Mouse (Mus musculus): ENCODE measurements around the gene Nfia.

Gene Nfia

GRCm38 (mm10) chr4:97947484-97947883 lies 174.9 kb downstream of the Nfia start:
- no peak for DNase-seq (ENCODE audit: low spot score in 2 of 2)

DNA sequence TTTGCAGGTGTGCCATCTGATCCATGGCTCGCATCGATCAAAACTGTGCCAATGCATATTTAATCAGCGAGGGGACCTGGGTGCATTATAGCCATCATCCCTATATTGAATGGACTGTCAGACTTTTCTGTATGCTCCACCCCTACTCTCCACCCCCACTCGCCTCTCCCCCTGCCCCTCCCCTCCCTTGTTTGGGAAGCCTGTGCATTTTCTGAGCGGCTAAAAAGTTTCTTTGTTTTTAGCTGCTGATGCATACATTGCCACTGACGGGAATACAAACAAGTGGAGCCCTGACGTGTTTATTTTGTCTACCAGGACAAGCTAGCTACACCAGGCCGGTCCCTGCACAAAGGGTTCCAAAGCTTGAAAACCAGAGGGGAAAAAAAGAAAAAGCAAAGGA lies 175.7 kb downstream of the Nfia start:
- no peak for DNase-seq (ENCODE audit: low spot score in 2 of 2)

DNA sequence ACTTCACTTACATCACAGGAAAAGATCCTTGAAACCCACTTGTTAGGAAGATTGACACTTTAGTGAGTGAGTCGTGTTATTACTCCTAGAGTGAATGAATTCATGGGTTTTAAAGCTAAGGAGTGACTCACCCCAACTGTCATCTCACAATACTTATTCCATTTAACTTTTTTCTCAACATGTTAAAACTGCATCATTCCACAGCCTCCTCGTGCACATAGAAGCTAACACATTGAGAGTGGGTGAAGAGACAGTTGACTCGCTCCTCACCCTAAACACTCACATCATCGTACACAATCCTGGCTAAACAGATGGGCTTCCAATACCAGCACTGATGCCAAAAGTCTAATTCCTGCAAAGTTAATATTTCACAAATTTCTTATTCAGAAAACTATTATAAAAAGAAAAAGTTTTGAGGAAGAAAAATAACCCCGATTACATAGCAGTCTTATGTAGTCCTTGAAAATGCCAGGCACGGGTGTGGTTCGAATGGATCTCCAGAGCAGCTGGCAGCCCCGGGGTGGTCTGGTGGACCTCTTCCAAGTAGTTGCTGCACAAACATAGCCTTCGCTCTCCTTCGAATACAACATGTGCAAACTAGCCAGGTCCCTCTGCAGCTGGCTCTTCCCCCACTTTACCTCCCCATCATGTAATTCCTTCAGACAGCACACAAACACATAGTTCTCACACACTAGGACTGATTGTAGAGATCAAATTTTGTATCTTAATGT lies 178.0 kb downstream of the Nfia start:
- no peak for DNase-seq (ENCODE audit: low spot score in 2 of 2)

DNA sequence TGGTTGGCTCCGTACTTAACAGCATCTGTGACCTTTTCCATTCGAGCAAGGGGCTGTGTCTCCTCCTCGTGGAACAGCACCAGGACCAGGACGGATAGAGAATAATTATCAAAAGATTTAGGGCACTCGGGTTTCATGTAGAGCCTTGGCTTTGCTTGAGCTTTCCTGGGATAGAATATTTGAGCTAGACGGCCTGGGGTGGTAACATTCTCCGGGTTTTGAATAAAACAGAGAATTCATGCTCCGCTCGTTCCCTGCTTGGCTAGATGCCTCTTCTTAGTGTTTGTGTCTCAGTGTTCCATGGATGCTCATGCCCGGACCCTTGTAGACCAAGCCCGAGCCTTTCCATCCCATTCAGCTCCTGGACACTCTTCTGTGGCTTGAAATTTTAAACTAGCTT lies 181.4 kb downstream of the Nfia start:
- no peak for DNase-seq (ENCODE audit: low spot score in 2 of 2)

GRCm38 (mm10) chr4:97958121-97958520 lies 185.6 kb downstream of the Nfia start:
- no peak for DNase-seq (ENCODE audit: low spot score in 2 of 2)

DNA sequence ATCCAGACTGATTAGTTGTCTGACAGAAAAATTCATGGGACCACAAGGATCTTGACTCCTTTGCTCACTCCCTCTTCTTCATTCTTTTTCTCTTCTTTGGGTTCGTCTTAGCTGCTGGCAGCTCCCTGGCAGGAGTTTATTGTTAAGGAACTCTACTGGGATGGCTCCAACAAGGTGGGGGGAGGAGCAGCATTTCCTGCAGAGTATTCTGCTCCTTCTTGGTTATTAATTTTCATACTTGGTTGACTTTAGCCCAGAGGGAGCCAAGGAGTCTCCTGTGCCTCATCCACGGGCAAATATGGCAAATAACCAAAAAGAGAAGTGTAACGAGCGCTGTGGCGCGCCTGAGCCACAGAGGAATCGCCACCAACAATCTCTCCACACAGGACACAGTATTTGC lies 190.3 kb downstream of the Nfia start:
- DNase-seq (ENCODE audit: low spot score in 2 of 2) = no peak

GRCm38 (mm10) chr4:97963951-97964350 lies 191.4 kb downstream of the Nfia start:
- no peak for DNase-seq (ENCODE audit: low spot score in 2 of 2)

DNA sequence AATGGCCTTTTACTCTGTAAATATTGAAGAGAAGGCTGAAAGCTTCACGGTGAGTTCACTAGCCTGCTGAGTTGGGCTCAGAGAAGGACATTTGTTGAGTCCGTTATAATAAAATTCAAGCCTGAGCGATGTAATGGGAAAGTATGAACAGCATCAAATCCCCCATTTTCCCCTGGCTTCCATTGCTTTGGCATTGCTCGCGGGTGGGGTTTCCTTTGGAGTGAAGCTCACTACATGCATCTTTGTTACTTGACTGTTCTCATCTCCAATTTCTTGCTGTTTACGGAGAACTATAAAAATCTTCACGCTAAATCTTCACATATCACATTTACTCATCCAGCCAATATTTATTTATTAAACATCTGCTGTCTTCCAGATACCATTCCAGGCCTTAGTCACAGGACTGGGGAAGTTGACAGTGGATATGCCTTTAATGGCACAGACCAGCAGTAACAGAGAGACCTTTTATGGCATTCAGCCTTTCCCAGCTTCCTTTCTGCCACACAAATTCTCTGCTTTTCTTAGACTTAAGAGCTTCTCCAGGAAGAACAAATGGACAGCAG lies 196.3 kb downstream of the Nfia start:
- DNase-seq (ENCODE audit: low spot score in 2 of 2) = no peak

DNA sequence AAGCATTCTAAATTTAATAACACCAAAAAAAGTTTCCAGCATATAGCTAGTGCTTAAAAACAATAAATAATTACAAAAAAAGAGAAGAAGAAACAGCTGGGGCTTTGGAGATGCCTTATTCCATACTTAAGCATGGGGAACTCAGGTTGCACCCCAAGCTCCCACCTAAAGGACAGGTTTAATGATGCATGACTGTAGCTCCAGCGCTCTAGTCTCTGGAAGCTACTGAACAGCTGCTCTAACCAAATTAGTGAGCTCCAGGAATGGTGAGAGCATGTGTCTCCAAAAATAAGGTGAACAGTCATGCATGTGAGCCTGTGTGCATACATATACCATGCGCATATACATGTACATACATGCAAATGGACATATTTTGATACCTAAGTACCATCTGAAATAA lies 200.5 kb downstream of the Nfia start:
- DNase-seq (ENCODE audit: low spot score in 2 of 2) = no peak

GRCm38 (mm10) chr4:97974037-97974436 lies 201.5 kb downstream of the Nfia start:
- no peak for DNase-seq (ENCODE audit: low spot score in 2 of 2)

- DNase-seq (ENCODE audit: low spot score in 2 of 2) = no peak
These were observed 204.4 kb downstream of the Nfia start for GRCm38 (mm10) chr4:97976891-97977290.

GRCm38 (mm10) chr4:97984361-97984760 lies 211.8 kb downstream of the Nfia start:
- DNase-seq (ENCODE audit: low spot score in 2 of 2) = no peak

GRCm38 (mm10) chr4:97986056-97986734 lies 213.7 kb downstream of the Nfia start:
- DNase-seq (ENCODE audit: low spot score in 2 of 2) = no peak

GRCm38 (mm10) chr4:97986735-97987075 lies 214.2 kb downstream of the Nfia start:
- DNase-seq (ENCODE audit: low spot score in 2 of 2) = no peak

DNA sequence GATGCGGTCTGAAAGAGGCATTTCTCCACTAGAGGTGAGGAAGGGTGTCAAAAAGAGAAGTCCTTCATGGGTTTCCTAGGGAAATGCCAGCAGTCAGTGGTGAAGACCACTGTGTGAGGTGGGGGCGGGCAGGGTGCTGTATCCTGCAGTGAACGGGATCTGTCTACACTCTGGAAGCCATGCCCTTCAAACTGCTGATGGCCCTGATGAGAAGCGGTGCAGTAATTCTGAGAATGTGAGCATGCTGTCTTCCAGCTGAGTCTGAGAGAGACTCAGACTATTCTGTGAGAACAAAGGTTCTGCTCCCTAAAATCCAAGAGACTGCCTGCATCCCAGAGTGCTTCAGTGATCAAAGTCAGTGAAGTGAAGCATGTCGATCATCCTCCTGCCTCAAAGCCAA lies 216.2 kb downstream of the Nfia start:
- no peak for DNase-seq (ENCODE audit: low spot score in 2 of 2)

DNA sequence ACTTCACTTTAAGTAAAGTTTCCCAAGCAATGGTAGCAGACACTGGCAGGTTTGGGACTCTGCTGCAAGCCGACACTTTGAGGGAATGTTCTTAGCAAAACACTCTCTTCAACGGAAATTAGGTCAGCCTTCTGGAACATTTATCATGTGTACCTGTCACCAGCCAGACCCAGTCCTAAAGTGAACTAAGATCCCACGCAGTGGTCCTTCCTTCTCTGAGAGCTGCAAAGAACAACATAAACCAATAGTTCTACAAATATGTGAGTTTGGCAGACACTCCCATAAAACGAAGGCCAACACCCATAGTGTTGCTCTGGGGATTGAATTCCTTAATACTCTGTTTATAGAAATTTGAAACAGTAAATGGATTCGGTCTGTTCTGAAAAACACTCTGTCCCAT lies 217.9 kb downstream of the Nfia start:
- DNase-seq (ENCODE audit: low spot score in 2 of 2) = no peak

DNA sequence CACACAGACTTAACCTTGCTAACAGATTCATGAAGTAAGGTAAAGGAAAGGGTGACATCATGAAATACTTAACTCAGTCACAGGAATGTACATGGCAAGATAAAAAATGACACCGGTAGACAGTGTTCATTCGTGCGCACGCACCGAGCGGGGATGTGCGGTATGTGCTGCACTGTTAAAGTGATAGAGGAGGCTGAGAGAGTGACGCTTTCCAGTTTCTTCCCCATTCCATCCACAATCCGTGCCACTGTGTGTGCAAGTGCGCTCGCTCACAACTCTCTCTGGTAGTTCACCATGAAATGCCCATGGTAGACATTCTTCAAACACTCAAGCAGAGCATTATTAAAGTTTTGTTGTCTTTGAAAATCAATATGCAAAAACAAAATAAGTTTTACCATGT lies 218.9 kb downstream of the Nfia start:
- DNase-seq (ENCODE audit: low spot score in 2 of 2) = no peak

GRCm38 (mm10) chr4:97991880-97992279 lies 219.3 kb downstream of the Nfia start:
- DNase-seq (ENCODE audit: low spot score in 2 of 2) = no peak

- DNase-seq (ENCODE audit: low spot score in 2 of 2) = no peak
These were observed 223.6 kb downstream of the Nfia start for GRCm38 (mm10) chr4:97995911-97996712.

DNA sequence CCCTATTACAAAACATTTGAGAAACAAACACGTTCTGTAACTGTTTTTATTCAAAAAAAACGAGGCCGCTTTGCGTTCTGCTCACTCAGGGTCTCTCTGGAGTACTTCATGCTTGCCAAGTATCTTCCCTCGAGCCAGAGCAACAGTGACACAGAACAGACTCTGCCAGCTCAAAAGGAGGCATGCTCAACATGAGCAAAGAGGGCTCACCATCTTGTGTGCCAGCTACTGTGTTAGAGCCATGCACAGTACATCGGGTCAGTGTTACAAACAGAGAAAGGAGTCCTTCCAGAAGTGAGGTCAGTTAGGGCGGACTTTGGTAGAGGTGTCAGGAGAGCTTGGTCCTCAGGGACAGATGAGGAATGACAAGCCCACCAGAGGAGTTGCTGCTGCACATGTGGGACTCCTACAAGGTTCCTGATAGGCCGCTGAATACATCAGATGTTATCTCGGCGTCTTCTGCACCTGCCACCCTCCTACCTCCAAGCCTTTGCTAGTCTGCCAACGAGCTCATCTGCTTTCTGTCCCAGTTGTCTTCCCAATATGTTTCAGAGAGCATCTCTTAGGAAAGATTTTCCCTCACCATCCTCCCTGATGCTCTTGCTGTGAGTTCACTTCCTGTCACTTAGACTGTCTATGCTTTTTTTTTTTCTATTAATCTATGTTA lies 224.8 kb downstream of the Nfia start:
- DNase-seq (ENCODE audit: low spot score in 2 of 2) = no peak

DNA sequence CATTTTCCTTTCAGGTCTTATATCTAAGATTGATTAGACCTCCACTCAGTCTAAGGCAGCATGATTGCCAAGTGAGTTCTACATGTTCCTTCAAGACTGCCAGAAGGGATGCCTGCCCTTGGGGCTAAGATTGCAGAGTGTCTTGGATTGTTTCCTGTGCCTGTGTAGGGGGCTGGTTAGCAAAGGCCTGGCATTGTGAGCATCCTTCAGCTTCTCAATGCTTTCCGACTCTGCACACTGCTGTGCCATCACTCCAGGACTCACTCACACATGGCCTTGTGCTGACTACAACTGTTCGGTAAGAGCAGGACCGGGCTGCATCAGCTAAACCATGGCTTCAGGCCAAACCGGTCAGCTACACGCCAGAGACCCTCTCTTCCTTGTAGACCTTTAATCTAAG lies 229.7 kb downstream of the Nfia start:
- no peak for DNase-seq (ENCODE audit: low spot score in 2 of 2)
